Mouse (Mus musculus) ES-E14 (cell line): ENCODE data around the gene Itch. TPM values are rescaled to one million over a fixed set of nuclear protein-coding genes. Genes with fewer than 3 reads are reported as not detected.
A peak's percentile ranks its signal among the peaks of the same experiment; 100 is the strongest.
"Not testable (repeated sequence)": the region's sequence is repeated elsewhere in the genome, so short reads cannot be mapped to it uniquely, and the experiment has no call there.

Experiments used
- DNase-seq: peaks from one replicate; pipeline ENCODE4 v3.0.0-alpha.2; 2013; ENCODE audit warnings: low read depth, low spot score
- H3K27ac ChIP-seq: 2 replicates; pipeline ENCODE4 v1.5.1; 2012; ENCODE audit warnings: low read depth, mild to moderate bottlenecking, low read length, moderate library complexity, mixed read lengths; ENCODE audit not compliant: poor library complexity, insufficient read depth, severe bottlenecking
- H3K36me3 ChIP-seq: 2 replicates; pipeline ENCODE4 v1.6.1; 2012; ENCODE audit warnings: mild to moderate bottlenecking, low read length, moderate library complexity, mixed read lengths; ENCODE audit not compliant: control insufficient read depth, poor library complexity, insufficient read depth, severe bottlenecking
- H3K4me1 ChIP-seq, 2 experiments: fragments of 150-350 bp in 1 of 2; sonication (generic) in 1 of 2; 2 replicates each; pipeline ENCODE4 v1.6.1; 2012; ENCODE audit warnings: low read length in 2 of 2, mild to moderate bottlenecking in 1 of 2, mixed read lengths in 1 of 2; ENCODE audit not compliant: control insufficient read depth in 2 of 2, insufficient read depth in 2 of 2, poor library complexity in 1 of 2
- H3K4me3 ChIP-seq, 2 experiments: fragments of 150-350 bp in 1 of 2; sonication (generic) in 1 of 2; 2 replicates each; pipeline ENCODE4 v1.5.1; 2012; ENCODE audit warnings: low read length in 2 of 2, low read depth in 1 of 2, mild to moderate bottlenecking in 1 of 2, mixed read lengths in 1 of 2; ENCODE audit not compliant: insufficient read depth in 1 of 2, poor library complexity in 1 of 2, severe bottlenecking in 1 of 2
- H3K9ac ChIP-seq: 2 replicates; pipeline ENCODE4 v1.6.1; 2012; ENCODE audit warnings: low read depth, mild to moderate bottlenecking, low read length, mixed read lengths; ENCODE audit not compliant: poor library complexity, insufficient read depth, severe bottlenecking
- H3K9me3 ChIP-seq: fragments of 150-350 bp; sonication (generic); 2 replicates; pipeline ENCODE4 v1.6.1; 2012; ENCODE audit warnings: low read depth, mild to moderate bottlenecking, low read length; ENCODE audit not compliant: control insufficient read depth, insufficient read depth
- CHD2 ChIP-seq: IDR thresholded peaks from 2 replicates; pipeline ENCODE4 v1.6.1; 2014; ENCODE audit warnings: mild to moderate bottlenecking, low read depth, low read length, inconsistent platforms
- HCFC1 ChIP-seq: IDR thresholded peaks from 2 replicates; pipeline ENCODE4 v1.6.1; 2012; ENCODE audit warnings: low read length, inconsistent platforms, borderline replicate concordance; ENCODE audit not compliant: insufficient read depth
- MAFK ChIP-seq: IDR thresholded peaks from 2 replicates; pipeline ENCODE4 v1.6.1; 2014; ENCODE audit warnings: mild to moderate bottlenecking, low read depth, low read length, inconsistent platforms; ENCODE audit not compliant: insufficient read depth
- ZC3H11A ChIP-seq: IDR thresholded peaks from 2 replicates; pipeline ENCODE4 v1.6.1; 2012; ENCODE audit warnings: low read depth, mild to moderate bottlenecking, inconsistent platforms, low read length, borderline replicate concordance
- ZNF384 ChIP-seq: IDR thresholded peaks from 2 replicates; pipeline ENCODE4 v1.6.1; 2012; ENCODE audit warnings: low read depth, low read length, inconsistent platforms
- in situ Hi-C, 2 experiments: fragments of 600-800 bp; cut with MboI; formaldehyde crosslinking; loops; one replicate each; pipeline ENCODE4 v1.15.1; 2025; ENCODE audit warnings: low sequenced_read_pairs in 2 of 2, inconsistent platforms in 1 of 2; ENCODE audit not compliant: unreplicated experiment in 2 of 2
- total RNA-seq: library from RNA; depleted of rRNA; stranded (reverse); fragments of 300-350 nt; gene quantifications from 2 replicates; pipeline ENCODE4 v1.2.3, GENCODE M21; 2012

Itch gene
- total RNA-seq, 1 experiment, result 38.7 TPM

DNA sequence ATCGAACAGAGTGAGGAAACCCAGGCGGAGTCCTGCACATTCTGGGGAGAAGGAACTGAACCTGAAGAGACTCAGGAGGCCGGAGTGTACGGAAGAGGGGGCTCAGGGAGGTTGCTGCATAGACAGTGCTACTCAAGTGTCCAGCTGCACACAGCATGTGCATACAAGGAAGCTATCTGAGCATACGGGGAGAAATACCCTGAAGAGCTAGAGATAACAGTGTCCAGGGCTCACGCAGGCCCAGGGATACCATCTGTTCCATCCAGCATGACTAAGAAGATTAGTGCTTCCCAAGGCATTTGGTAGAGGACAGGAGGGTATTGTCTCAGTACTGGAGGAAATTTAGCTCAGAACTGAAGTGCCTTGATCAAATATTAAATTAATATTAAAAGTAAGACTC, 29.7 kb upstream of the Itch start:
- H3K4me3 ChIP-seq, result no peak overlapping the region
- in situ Hi-C loops, result no loop called here
- no peak overlapping the region for H3K27ac ChIP-seq
- no peak for DNase-seq
- no peaks in the 10 kb centered on the region for H3K36me3 ChIP-seq
- H3K4me1 ChIP-seq, result peaks cover 4 to 16% of the 10 kb centered on the region in 2 experiments; a peak in 3 of 4 replicates
- no peaks in the 10 kb centered on the region for H3K9me3 ChIP-seq
- no peak overlapping the region for H3K9ac ChIP-seq
- TF ChIP-seq ZC3H11A (no peak), MAFK (no peak), ZNF384 (no peak), CHD2 (no peak), HCFC1 (no peak)

DNA sequence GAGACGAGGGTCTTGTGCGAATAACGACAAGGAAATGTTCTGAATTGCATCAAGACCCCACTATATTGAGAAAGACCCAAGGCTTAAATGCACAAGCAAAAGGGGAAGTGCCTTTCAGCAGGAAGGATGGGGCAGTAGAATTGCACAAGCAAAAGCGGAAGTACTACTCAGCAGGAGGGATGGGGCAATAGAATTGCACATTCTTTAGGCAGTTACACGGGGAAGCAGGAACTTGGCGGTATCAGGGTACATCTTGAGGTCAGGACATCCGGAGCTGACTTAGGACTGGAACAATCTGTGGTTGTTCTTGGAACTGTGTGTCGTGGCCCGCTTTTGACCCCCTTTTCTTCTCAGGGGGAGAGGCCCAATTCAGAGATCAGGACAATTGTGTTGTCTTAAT, 26.0 kb upstream of the Itch start:
- H3K9me3 ChIP-seq, H3K27ac ChIP-seq, H3K9ac ChIP-seq, DNase-seq, in situ Hi-C loops, H3K4me3 ChIP-seq, H3K4me1 ChIP-seq, H3K36me3 ChIP-seq: not testable (repeated sequence)

DNA sequence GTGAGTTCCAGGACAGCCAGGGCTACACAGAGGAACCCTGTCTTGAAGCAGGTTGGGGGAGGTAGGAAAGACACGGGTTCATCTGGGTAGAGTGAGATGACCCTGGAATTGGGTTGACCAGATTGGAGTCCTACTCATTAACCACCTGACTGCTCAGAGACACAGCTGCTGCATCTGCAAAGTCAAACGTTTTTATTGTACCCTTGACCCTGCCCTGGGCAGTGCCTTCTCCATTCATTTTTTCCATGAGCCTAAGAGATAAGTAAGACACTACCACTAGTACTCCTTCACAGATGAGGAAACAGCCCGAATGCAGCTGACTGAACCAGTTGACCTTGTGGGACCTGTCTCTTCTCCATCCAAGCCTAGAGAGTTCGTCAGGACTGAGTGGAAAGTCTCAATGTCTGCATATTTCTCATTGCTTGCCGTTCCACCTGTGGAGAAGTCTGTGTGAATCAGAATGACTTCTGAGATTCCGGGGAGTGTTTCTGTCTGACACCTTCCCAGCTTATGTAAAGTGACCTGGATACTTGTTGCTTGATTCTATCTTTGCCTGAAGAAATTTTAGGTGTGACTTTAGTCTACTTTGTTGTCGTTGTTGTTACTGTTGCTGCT, 18.0 kb upstream of the Itch start:
- H3K36me3 ChIP-seq, result no peaks in the 10 kb centered on the region
- no peak overlapping the region for H3K9ac ChIP-seq
- DNase-seq, result peak; percentile 55
- no peaks in the 10 kb centered on the region for H3K9me3 ChIP-seq
- TF ChIP-seq ZC3H11A, result no peak
- TF ChIP-seq HCFC1, result no peak
- TF ChIP-seq MAFK, result 0 out of 2 replicates have a peak, but pooled peaks have one; percentile 17
- TF ChIP-seq CHD2, result 0 out of 2 replicates have a peak, but pooled peaks have one; percentile 43
- no peak for TF ChIP-seq ZNF384
- no peak overlapping the region for H3K4me3 ChIP-seq
- peaks cover 0 to 4% of the 10 kb centered on the region in 2 experiments; a peak in 1 of 4 replicates for H3K4me1 ChIP-seq
- peak overlapping the region; percentile 26 for H3K27ac ChIP-seq
- in situ Hi-C loops, result no loop called here

GRCm38 (mm10) chr2:155133977-155134860, 910 bp downstream of the Itch start:
- TF ChIP-seq HCFC1 (no peak), ZC3H11A (no peak), MAFK (no peak), CHD2 (no peak), ZNF384 (no peak)
- peak overlapping the region; percentile 99 for H3K9ac ChIP-seq
- no peaks in the 10 kb centered on the region for H3K9me3 ChIP-seq
- H3K4me3 ChIP-seq, result peak overlapping the region; percentile 94 to 99
- peak; percentile 13 for DNase-seq
- H3K36me3 ChIP-seq, result no peaks in the 10 kb centered on the region; the same call in none of the 2 replicates
- peaks cover 2 to 3% of the 10 kb centered on the region in 2 experiments; a peak in 1 of 4 replicates for H3K4me1 ChIP-seq
- in situ Hi-C loops, result no loop called here
- no peak overlapping the region for H3K27ac ChIP-seq
